Mouse (Mus musculus): ENCODE results near the gene Map3k21.

Map3k21 gene

GRCm38 (mm10) chr8:125980826-125981225 is 70.6 kb downstream of the Map3k21 start:
- DNase-seq: no peak

DNA sequence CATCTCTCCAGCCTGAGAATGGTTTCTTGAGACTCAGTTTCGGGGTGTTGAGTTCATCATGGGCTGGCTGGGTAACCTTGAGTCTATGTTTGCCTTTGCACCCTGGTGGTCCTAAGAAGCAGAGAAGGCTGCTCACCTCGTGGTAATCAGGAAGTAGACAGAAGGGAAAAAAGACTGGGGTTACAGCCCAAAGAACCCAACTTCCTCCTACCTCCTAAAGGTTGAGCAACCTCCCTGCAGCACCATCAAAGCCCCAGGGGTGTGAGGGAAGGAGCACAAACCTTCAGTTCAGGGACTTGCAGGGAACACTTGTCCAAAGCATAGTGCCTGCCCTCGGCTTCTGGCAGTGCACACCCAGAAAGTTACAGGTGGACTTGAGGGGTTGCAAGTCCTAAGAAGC is 73.3 kb downstream of the Map3k21 start:
- no peak for DNase-seq

- no peak for DNase-seq
Observed at GRCm38 (mm10) chr8:125984140-125984539, 73.9 kb downstream of the Map3k21 start.

DNA sequence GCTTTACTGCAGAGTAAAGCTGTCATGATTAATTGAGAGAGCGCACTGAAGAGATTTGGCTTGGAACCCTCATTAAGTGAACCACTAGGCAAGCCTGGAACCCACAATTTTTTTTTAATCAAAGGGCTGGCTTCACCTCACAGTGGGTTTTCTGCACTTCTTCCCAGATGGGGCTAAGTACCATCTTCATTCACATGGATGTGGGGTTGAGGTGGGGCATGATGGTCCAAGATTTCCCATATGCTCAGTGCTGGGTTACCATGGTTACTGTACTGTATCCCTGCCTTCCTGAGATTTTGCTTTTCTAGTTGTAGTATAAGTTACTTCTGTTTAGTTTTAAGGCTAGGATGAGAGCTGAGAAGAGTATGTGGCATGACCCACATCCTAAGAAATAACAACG is 75.1 kb downstream of the Map3k21 start:
- DNase-seq: no peak

DNA sequence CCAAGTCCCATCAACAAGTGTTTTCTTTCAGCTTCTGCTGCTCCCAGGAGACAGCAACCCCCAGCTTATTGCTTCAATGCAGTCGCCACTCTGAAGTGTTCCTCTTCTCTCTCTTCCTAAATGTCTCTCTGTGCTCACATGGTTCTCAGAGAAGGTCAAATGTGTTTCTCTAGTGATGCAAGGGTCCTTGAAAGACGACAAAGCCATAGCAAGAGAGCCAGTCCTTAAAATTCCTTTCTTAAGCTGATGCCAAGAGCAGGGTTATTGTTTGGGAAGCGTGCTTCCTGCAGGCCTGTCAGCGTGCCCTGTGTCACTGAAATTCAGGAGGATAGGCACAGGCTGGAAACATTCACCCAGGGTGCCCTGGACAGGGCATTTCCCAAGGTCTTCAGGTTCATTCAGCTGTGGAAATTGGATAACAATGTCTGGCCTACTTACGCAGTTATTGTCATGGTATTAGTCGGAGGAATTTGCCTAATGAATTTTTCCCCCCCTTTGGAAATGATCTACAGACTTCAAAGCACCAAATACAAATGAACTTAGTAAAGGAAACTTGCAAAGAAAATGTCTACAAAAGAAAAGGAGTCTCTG is 76.8 kb downstream of the Map3k21 start:
- no peak for DNase-seq

DNA sequence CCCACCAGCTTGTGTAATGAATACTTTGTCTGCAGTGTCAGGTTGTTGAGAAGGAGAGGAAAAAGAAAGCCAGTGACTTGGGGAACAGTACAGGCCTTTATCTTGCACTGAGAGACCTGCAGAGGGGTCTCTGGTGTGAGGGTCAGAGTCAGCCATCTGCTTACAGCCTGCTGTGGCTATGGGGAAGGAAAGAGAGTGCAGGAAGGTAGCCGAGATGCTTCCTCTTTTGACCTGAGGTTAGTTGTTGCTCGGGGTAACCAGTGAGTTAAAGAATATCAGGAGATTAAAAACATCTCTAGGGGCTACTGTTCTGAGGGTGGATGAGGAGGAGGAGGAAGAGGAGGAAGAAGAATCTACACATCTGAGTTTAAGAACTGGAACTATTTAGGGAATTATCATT is 77.7 kb downstream of the Map3k21 start:
- DNase-seq: no peak

DNA sequence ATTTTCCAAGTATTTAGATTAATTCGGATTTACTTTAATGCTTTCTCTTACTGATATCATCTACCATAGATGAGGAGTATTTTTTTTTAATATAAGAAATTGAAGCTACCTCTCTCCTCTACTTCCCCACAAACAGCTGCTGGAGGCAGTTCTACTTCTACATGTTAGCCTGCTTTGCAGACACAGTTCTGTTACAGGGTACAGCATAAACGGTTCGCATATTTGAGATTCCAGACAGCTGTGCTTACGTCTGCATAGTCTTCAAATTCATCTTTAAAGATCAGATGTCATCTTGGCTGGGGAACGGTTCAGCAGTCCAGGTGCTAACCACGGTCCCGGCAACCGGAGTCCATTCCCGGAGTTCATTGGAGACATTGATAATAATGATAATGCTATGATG is 83.4 kb downstream of the Map3k21 start:
- DNase-seq: no peak

GRCm38 (mm10) chr8:125995101-125995986 is 85.1 kb downstream of the Map3k21 start, which contains the start of gene Kcnk1:
Gene Kcnk1 (plus strand): TSS chr8:125995170.
- DNase-seq: peak; percentile 70 to 91

GRCm38 (mm10) chr8:125996031-125996839 is 86.0 kb downstream of the Map3k21 start:
- peak; percentile 71 to 83 for DNase-seq

DNA sequence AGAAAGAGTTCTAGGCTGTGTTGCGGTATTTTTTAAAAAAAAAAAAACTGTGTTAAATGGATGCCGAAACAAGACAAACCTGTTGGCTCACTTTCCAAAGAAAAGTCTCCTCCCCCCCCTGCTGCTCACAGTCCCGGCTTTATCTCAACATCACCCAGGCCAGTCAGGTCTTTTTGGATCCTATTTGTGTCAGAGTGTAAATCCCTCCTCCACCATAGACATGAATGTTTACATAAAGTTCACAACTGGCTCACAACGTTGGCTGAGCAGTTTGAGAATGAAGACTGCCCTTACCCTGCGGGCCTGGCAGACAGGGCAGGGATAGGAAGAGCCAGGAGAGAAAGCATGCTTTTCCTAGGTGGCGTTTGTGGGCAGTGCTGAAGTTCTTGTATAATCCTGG is 86.7 kb downstream of the Map3k21 start:
- DNase-seq: no peak
